Mouse (Mus musculus): ENCODE results near the gene Gm11096.

Gm11096 gene

DNA sequence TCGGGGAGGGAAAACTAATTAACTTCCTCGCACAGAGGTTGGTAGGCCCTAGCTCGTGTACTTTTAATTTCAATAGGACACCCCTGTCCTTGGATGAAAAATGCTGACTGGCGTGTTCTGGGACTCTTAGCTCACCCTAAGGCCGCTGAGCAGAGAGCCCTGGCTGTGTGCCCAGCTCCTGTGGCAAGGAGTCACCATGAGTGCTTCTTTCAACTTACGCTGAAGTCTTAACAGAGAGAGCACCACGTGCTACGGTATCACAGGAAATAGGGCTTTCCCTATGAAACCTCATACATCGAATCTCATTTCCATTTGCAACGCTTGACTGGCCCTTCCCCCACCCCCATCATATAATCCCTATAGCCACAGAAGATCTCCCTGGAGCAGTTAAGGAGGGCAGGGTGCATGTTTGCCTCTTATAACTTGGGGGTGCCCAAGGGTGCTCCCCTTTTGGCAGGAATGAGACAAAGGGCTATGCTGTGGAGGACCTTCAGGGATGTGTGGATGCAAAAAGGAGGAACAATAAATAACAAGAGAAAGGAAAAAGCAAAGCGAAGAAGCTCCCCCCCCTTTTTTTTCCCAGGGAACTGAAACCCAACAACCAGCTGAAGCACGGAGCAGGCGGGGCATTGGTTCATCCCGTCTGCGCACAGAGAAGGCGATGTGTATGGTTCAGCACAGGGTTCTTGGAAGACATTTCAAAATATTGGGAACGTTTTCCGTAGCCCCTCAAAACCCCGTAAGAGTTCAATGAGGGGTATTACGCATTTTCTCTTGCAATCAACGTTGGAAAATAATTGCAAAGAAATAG is 39.0 kb downstream of the Gm11096 start:
- DNase-seq (ENCODE audit: low spot score), result no peak

- DNase-seq (ENCODE audit: low spot score), result no peak
Measured at GRCm38 (mm10) chr17:81481843-81482490, 40.4 kb downstream of the Gm11096 start.

DNA sequence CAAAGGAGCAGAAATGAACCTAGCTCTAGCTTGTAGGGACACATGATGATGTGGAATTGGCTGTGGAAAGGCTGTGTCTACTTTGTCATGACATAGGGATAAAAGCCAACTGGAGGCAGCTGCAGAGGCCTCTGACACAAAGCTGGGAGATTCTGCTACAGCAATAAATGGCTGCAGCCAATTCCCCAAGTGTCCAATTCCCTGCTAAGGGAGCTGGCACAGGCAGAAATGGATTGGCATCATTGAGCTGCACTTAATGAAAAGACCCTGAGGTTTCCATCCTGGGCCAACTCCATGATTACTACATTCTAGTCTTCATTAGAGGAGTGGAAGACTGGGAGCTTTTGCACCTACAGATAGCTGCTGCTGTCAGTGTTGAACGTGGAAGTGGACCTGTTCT is 44.8 kb downstream of the Gm11096 start:
- no peak for DNase-seq (ENCODE audit: low spot score)
